Mouse (Mus musculus): ENCODE measurements around the gene Arfgap3. TPM values are rescaled to one million over a fixed set of nuclear protein-coding genes. Genes with fewer than 3 reads are reported as not detected.
"Not testable (repeated sequence)": the region's sequence is repeated elsewhere in the genome, so short reads cannot be mapped to it uniquely, and the experiment has no call there.

Arfgap3 gene
- polyA plus RNA-seq, 1 experiment: 74.4 TPM

GRCm38 (mm10) chr15:83348747-83349146 lies 1.3 kb downstream of the Arfgap3 start:
- DNase-seq (ENCODE audit: low read depth, low spot score): no peak
- WGBS: 17% methylated on average over 4 of the region's 4 CpGs

- 84% methylated on average over 15 of the region's 15 CpGs for WGBS
Observed at GRCm38 (mm10) chr15:83345898-83346529, 4.0 kb downstream of the Arfgap3 start.

GRCm38 (mm10) chr15:83344956-83345355 lies 5.1 kb downstream of the Arfgap3 start:
- DNase-seq (ENCODE audit: low read depth, low spot score): no peak

More at GRCm38 (mm10) chr15:83345898-83346529, 4.0 kb downstream of the Arfgap3 start:
- DNase-seq (ENCODE audit: low read depth, low spot score): no peak

GRCm38 (mm10) chr15:83344157-83344556 lies 5.9 kb downstream of the Arfgap3 start:
- WGBS: 20% methylated on average over 7 of the region's 7 CpGs
- DNase-seq (ENCODE audit: low read depth, low spot score): no peak

More at GRCm38 (mm10) chr15:83344956-83345355, 5.1 kb downstream of the Arfgap3 start:
- 17% methylated on average over 7 of the region's 7 CpGs for WGBS

- 42% methylated on average over 6 of the region's 6 CpGs for whole genome bisulfite sequencing
- DNase-seq (ENCODE audit: low read depth, low spot score): no peak
Observed at GRCm38 (mm10) chr15:83338908-83339307, 11.1 kb downstream of the Arfgap3 start.

GRCm38 (mm10) chr15:83337903-83338870 lies 11.9 kb downstream of the Arfgap3 start:
- DNase-seq (ENCODE audit: low read depth, low spot score): no peak
- 38% methylated on average over 8 of the region's 8 CpGs for WGBS

GRCm38 (mm10) chr15:83332373-83332772 lies 17.7 kb downstream of the Arfgap3 start:
- DNase-seq (ENCODE audit: low read depth, low spot score): no peak
- WGBS: 91% methylated on average over 3 of the region's 3 CpGs

GRCm38 (mm10) chr15:83328952-83329351 lies 21.1 kb downstream of the Arfgap3 start:
- no peak for DNase-seq (ENCODE audit: low read depth, low spot score)
- WGBS: 64% methylated on average over 5 of the region's 5 CpGs

GRCm38 (mm10) chr15:83323071-83323470 lies 27.0 kb downstream of the Arfgap3 start:
- DNase-seq (ENCODE audit: low read depth, low spot score): no peak
- 94% methylated on average over 2 of the region's 2 CpGs for WGBS

GRCm38 (mm10) chr15:83314914-83315313 lies 35.1 kb downstream of the Arfgap3 start:
- 83% methylated on average over 1 of the region's 1 CpGs for WGBS
- no peak for DNase-seq (ENCODE audit: low read depth, low spot score)

GRCm38 (mm10) chr15:83309878-83310277 lies 40.2 kb downstream of the Arfgap3 start:
- 85% methylated on average over 5 of the region's 5 CpGs for WGBS
- no peak for DNase-seq (ENCODE audit: low read depth, low spot score)

- 96% methylated on average over 1 of the region's 1 CpGs for WGBS
Observed at GRCm38 (mm10) chr15:83308708-83309107, 41.3 kb downstream of the Arfgap3 start.

GRCm38 (mm10) chr15:83306181-83306580 lies 43.9 kb downstream of the Arfgap3 start:
- no peak for DNase-seq (ENCODE audit: low read depth, low spot score)
- WGBS: 86% methylated on average over 12 of the region's 12 CpGs

More at GRCm38 (mm10) chr15:83308708-83309107, 41.3 kb downstream of the Arfgap3 start:
- not testable (repeated sequence) for DNase-seq (ENCODE audit: low read depth, low spot score)

GRCm38 (mm10) chr15:83305192-83305921 lies 44.7 kb downstream of the Arfgap3 start:
- DNase-seq (ENCODE audit: low read depth, low spot score): peak; percentile 56
- WGBS: 37% methylated on average over 12 of the region's 12 CpGs

GRCm38 (mm10) chr15:83304804-83305191 lies 45.2 kb downstream of the Arfgap3 start:
- DNase-seq (ENCODE audit: low read depth, low spot score): no peak
- WGBS: 78% methylated on average over 9 of the region's 9 CpGs

GRCm38 (mm10) chr15:83303656-83304484 lies 46.2 kb downstream of the Arfgap3 start:
- DNase-seq (ENCODE audit: low read depth, low spot score): no peak
- WGBS: 39% methylated on average over 13 of the region's 13 CpGs

GRCm38 (mm10) chr15:83299916-83300582 lies 50.0 kb downstream of the Arfgap3 start:
- no peak for DNase-seq (ENCODE audit: low read depth, low spot score)
- 69% methylated on average over 10 of the region's 10 CpGs for WGBS

- DNase-seq (ENCODE audit: low read depth, low spot score): no peak
- 89% methylated on average over 7 of the region's 7 CpGs for WGBS
Observed at GRCm38 (mm10) chr15:83299450-83299849, 50.6 kb downstream of the Arfgap3 start.

GRCm38 (mm10) chr15:83298810-83299209 lies 51.2 kb downstream of the Arfgap3 start:
- 95% methylated on average over 2 of the region's 2 CpGs for WGBS

More at GRCm38 (mm10) chr15:83298810-83299209, 51.2 kb downstream of the Arfgap3 start:
- no peak for DNase-seq (ENCODE audit: low read depth, low spot score)
